Mouse (Mus musculus): ENCODE data around the gene Tfap2a. TPM values are rescaled to one million over a fixed set of nuclear protein-coding genes. Genes with fewer than 3 reads are reported as not detected.

The Tfap2a gene
- total and polyA plus RNA-seq, 3 experiments: not detected

- Histone ChIP-seq H3K27me3 (ENCODE audit: control insufficient read depth in 1 of 2, insufficient read depth in 2 of 2, low read length in 2 of 2) (no peaks in the 10 kb centered on the region), H3K36me3 (ENCODE audit: control insufficient read depth in 1 of 2, insufficient read depth in 2 of 2, low read length in 2 of 2) (no peaks in the 10 kb centered on the region), H3K4me1 (ENCODE audit: control insufficient read depth in 1 of 2, insufficient read depth in 2 of 2, low read length in 2 of 2) (no peaks in the 10 kb centered on the region), H3K9me3 (replicated peaks; ENCODE audit: insufficient read depth, low read length) (no peaks in the 10 kb centered on the region), H3K79me2 (ENCODE audit: control insufficient read depth, insufficient read depth, low read length, poor library complexity) (no peaks in the 10 kb centered on the region), H3K4me3 (ENCODE audit: control insufficient read depth in 1 of 2, insufficient read depth in 1 of 2, low read depth in 2 of 2, low read length in 2 of 2) (no peak overlapping the region), H3K27ac (ENCODE audit: control insufficient read depth, low read depth, low read length) (no peak overlapping the region), H3K9ac (ENCODE audit: control insufficient read depth, low read depth, low read length, poor library complexity, severe bottlenecking) (no peak overlapping the region)
- no peak for TF ChIP-seq TCF12 (IDR thresholded peaks at IDR 0.05; ENCODE audit: low read depth, low read length)
- TF ChIP-seq RCOR1 (IDR thresholded peaks at IDR 0.05; ENCODE audit: low read depth, low read length): no peak
- TF ChIP-seq NELFE (IDR thresholded peaks at IDR 0.05; ENCODE audit: low read depth, low read length): no peak
- no peak for TF ChIP-seq CHD2 (IDR thresholded peaks at IDR 0.05; ENCODE audit: low read length)
- no peak for TF ChIP-seq CHD1 (IDR thresholded peaks at IDR 0.05; ENCODE audit: low read depth, low read length)
- no peak for TF ChIP-seq HCFC1 (IDR thresholded peaks at IDR 0.05; ENCODE audit: low read depth, low read length)
- no peak for TF ChIP-seq ZMIZ1 (IDR thresholded peaks at IDR 0.05; ENCODE audit: low read depth, low read length)
- no peak for TF ChIP-seq MAFK (IDR thresholded peaks at IDR 0.05; ENCODE audit: borderline replicate concordance, low read depth, low read length)
- no peak for TF ChIP-seq SMC3 (IDR thresholded peaks at IDR 0.05; ENCODE audit: low read depth, low read length)
- no peak for TF ChIP-seq GATA1 (IDR thresholded peaks at IDR 0.05; ENCODE audit: low read depth, low read length)
- TF ChIP-seq POLR2AphosphoS2 (IDR thresholded peaks at IDR 0.05; ENCODE audit: low read length): no peak
- no peak for TF ChIP-seq ZKSCAN1 (IDR thresholded peaks at IDR 0.05; ENCODE audit: low read depth, low read length)
- no peak for TF ChIP-seq KAT2A (conservative IDR thresholded peaks at IDR 0.05; ENCODE audit: low read depth, low read length)
- TF ChIP-seq USF1 (IDR thresholded peaks at IDR 0.05; ENCODE audit: low read depth, low read length): no peak
- TF ChIP-seq E2F4 (IDR thresholded peaks at IDR 0.05; ENCODE audit: borderline replicate concordance, low read depth, low read length): no peak
- TF ChIP-seq UBTF (IDR thresholded peaks at IDR 0.05; ENCODE audit: borderline replicate concordance, insufficient read depth, low read depth, low read length): no peak
- TF ChIP-seq USF2 (IDR thresholded peaks at IDR 0.05; ENCODE audit: borderline replicate concordance in 1 of 2, insufficient read depth in 1 of 2, low read depth in 1 of 2, low read length in 2 of 2): no peak
- TF ChIP-seq JUND (IDR thresholded peaks at IDR 0.05; ENCODE audit: low read depth, low read length): no peak
- no peak for DNase-seq (ENCODE audit: low read depth, low spot score)
These were observed 28.7 kb downstream of the Tfap2a start for GRCm38 (mm10) chr13:40709321-40710061.

GRCm38 (mm10) chr13:40708913-40709312, 29.3 kb downstream of the Tfap2a start:
- no peak for DNase-seq (ENCODE audit: low read depth, low spot score)
- Histone ChIP-seq H3K27ac (ENCODE audit: control insufficient read depth, low read depth, low read length) (no peak overlapping the region), H3K27me3 (ENCODE audit: control insufficient read depth in 1 of 2, insufficient read depth in 2 of 2, low read length in 2 of 2) (no peaks in the 10 kb centered on the region), H3K4me1 (ENCODE audit: control insufficient read depth in 1 of 2, insufficient read depth in 2 of 2, low read length in 2 of 2) (no peaks in the 10 kb centered on the region), H3K79me2 (ENCODE audit: control insufficient read depth, insufficient read depth, low read length, poor library complexity) (no peaks in the 10 kb centered on the region), H3K9me3 (replicated peaks; ENCODE audit: insufficient read depth, low read length) (no peaks in the 10 kb centered on the region), H3K36me3 (ENCODE audit: control insufficient read depth in 1 of 2, insufficient read depth in 2 of 2, low read length in 2 of 2) (no peaks in the 10 kb centered on the region), H3K9ac (ENCODE audit: control insufficient read depth, low read depth, low read length, poor library complexity, severe bottlenecking) (no peak overlapping the region), H3K4me3 (ENCODE audit: control insufficient read depth in 1 of 2, insufficient read depth in 1 of 2, low read depth in 2 of 2, low read length in 2 of 2) (no peak overlapping the region)
- TF ChIP-seq MAZ (IDR thresholded peaks at IDR 0.05; ENCODE audit: low read depth, low read length): no peak
- TF ChIP-seq GABPA (IDR thresholded peaks at IDR 0.05; ENCODE audit: low read depth, low read length): no peak
- no peak for TF ChIP-seq BHLHE40 (IDR thresholded peaks at IDR 0.05; ENCODE audit: borderline replicate concordance, low read depth, low read length)
- TF ChIP-seq MYC (IDR thresholded peaks at IDR 0.05; ENCODE audit: low read depth, low read length): no peak
- no peak for TF ChIP-seq RAD21 (IDR thresholded peaks at IDR 0.05; ENCODE audit: low read depth, low read length)
- TF ChIP-seq SMC3 (IDR thresholded peaks at IDR 0.05; ENCODE audit: low read depth, low read length): no peak
